Mouse (Mus musculus) natural killer cell, adult 2 months (primary cell): ENCODE data around the gene Yif1a.
A peak's percentile ranks its signal among the peaks of the same experiment; 100 is the strongest.

Experiments used
- DNase-seq, 2 experiments: peaks; one replicate each; pipeline ENCODE4 v3.0.0; 2022; ENCODE audit warnings: low spot score in 2 of 2

The Yif1a gene

DNA sequence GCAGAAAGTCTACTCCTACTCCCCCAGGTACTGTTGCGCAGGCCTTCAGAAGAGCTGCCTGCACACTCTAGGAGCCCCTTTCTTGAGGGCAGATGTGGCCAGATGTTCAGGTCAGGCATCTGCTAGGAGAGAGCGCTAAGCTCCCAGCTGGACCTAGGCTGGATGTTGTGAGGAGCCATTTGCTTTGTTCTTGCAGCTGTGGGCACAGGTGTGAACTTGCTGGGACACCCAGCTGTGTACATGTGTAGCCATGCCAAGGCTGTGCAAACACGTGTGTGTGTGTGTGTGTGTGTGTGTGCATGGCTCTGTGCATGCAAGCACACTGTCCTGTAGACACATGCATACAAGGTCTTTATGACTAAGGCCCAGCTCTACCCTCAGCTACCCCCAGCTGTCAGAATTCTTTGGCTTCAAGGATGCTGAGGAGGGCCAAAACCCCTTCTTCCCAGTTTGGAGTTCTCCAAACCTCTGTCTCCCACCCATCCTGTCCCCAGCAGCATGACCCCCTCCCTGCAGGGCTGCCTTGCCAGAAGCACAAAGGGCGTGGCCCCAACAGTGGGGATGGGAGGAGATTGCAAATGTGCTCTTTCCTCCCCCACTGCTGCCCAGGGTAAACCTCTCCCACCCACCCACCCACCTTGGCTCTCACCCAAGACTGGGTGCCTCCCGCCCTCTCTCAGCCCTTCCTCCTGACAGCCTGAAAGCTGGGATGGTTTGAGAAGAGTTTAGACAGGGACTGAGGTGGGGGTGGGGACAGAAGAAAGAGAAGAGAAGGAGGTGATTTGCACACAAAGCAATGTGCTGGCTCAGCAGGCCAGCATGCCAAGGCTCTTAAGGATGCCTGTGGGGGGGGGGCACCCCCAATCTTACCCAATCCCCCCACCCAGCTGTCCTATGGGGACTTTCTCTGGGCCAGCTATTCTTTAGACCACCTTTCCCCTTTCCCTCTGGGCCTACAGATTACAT, 27.7 kb upstream of the Yif1a start:
- DNase-seq, result no peak

DNA sequence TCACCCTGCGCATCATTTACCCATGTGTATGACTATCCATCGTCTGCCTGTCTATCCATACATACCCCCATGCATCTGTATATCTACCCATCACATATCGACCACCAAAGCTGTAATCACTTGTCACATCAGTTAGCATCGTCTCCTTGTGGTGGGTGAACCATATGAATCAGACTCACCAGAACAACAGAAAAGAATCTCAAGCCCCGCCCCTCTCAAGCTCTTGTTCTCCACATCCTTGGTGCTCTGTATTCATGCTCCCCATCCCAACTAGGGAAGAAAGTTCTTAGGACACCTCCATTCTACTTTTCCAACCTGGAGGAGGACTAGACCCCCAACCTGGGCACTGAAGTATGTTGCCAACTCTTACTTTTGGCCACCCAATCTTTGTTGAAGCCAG, 26.3 kb upstream of the Yif1a start:
- no peak for DNase-seq

DNA sequence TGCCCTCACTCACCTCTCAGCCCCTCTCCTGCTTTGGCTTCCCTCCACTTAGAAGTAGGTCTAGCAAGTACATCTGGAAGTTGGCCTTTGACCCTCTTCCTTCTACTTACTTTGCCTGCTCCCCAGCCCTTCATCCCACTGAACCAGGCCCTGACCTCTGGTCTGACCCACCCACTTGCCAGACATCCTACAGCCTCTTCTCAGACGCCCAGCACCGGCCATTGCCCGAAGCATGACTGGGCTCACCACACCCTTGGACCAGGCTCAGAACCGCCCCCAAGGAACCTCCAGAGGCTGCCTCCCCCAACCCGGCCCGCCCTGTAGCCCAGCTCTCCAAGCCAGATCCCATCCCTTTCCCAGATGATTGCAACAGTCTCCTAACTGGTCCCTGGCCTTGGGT, 25.9 kb upstream of the Yif1a start:
- no peak for DNase-seq

DNA sequence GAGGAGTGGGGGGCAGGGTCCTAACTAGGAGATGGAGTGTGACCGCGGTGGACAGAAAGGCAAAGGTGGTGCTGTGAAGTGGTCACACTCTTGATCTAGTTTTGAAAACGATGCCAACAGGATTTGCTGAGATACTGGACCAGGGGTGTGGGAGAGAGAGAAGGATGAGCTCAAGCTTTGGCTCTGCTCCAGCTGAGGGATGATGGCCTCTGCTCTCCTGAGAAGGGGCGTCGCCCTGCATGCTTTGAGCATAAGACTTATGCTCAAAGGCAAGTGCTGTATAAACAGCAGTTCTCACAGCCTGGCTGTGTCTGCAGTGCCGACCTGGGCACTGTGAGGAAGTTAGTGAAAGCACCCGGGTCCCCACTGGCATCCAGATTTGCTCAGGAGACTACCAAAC, 23.2 kb upstream of the Yif1a start:
- DNase-seq, result no peak

DNA sequence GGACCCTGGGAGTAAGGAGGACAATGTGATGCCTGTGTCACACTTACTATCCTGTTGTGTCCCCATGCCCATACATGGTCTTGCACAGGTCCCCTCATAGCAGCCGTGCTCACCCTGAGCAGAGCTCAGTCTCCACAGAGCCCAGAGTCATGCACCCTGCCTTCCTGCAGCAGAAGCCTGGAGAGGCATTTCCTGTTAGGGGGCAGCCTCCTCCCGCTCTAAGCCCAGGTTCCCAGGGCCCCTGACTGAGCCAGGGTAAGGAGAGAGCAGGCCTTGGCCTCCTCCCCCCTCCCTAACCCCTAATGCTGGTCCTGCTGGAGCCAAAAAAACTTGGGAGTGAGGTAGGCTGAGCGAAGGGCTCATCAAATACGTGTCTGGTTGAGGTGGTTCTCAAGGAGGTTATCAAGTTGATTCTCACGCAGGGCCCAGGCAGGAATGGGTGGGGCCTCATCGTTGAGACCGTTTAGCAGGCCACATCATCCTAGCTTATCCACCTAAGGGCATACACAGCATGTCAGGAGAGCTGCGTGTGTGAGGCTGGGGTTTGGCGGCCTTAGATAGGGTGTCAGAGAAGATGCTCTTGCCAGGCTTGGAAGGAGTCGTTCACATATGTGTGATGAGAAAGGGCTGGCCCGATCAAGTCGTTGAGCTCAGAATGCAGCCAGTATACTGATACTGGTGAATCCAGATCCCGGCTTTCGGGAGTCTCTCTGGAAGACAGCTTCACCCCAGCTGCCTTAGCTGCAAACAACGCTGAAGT, 21.1 kb upstream of the Yif1a start:
- DNase-seq, result no peak

DNA sequence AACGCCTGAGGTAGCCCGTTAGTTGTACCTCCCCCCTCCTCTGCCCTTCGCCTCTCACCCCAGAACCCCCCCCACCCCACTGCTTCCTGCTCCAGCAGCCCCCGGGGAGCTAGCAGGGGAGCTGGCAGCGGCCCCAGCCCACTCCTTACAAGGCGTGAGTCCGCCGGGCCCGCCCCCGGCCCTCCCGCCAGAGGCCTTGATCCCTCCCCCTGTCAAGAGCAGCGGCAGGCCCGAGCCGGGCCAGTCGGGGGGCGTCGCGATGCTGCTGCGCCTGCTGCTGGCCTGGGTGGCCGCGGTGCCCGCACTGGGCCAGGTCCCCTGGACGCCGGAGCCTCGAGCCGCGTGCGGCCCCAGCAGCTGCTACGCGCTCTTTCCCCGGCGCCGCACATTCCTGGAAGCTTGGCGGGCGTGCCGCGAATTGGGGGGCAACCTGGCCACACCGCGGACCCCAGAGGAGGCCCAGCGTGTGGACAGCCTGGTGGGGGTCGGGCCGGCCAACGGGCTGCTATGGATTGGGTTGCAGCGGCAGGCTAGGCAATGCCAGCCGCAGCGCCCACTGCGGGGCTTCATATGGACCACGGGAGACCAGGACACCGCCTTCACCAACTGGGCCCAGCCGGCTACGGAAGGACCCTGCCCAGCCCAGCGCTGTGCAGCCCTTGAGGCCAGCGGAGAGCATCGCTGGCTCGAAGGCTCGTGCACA, 20.3 kb upstream of the Yif1a start, which contains the start of gene Cd248:
Gene Cd248, plus strand, starts transcription at position 212 of the 703 bp plus-strand sequence.
- no peak for DNase-seq

DNA sequence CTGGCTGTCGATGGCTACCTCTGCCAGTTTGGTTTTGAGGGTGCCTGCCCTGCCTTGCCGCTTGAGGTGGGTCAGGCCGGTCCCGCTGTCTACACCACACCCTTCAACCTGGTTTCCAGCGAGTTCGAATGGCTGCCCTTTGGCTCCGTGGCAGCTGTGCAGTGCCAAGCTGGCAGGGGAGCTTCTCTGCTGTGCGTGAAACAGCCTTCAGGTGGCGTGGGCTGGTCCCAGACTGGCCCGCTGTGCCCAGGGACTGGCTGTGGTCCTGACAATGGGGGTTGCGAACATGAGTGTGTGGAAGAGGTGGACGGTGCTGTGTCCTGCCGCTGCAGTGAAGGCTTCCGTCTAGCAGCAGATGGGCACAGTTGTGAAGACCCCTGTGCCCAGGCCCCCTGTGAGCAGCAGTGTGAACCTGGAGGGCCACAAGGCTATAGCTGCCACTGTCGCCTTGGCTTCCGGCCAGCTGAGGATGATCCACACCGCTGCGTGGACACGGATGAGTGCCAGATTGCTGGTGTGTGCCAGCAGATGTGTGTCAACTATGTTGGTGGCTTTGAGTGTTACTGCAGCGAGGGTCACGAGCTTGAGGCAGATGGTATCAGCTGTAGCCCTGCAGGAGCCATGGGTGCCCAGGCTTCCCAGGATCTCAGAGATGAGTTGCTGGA, 19.6 kb upstream of the Yif1a start:
- DNase-seq, result no peak

DNA sequence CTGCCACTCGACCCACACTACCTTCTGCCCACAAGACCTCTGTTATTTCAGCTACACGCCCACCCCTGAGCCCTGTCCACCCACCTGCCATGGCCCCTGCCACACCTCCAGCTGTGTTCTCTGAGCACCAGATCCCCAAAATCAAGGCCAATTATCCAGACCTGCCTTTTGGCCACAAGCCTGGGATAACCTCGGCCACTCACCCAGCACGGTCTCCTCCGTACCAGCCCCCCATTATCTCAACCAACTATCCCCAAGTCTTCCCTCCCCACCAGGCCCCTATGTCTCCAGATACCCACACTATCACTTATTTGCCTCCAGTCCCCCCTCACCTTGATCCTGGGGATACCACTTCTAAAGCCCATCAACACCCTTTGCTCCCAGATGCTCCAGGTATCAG, 18.9 kb upstream of the Yif1a start:
- no peak for DNase-seq

DNA sequence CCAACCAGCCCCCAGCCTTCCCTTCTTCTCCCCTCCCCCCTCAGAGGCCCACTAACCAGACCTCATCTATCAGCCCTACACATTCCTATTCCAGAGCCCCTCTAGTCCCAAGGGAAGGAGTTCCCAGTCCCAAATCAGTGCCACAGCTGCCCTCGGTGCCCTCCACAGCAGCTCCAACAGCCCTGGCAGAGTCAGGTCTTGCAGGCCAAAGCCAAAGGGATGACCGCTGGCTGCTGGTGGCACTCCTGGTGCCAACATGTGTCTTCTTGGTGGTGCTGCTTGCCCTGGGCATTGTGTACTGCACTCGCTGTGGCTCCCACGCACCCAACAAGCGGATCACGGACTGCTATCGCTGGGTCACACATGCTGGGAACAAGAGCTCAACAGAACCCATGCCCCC, 18.4 kb upstream of the Yif1a start:
- DNase-seq, result no peak

DNA sequence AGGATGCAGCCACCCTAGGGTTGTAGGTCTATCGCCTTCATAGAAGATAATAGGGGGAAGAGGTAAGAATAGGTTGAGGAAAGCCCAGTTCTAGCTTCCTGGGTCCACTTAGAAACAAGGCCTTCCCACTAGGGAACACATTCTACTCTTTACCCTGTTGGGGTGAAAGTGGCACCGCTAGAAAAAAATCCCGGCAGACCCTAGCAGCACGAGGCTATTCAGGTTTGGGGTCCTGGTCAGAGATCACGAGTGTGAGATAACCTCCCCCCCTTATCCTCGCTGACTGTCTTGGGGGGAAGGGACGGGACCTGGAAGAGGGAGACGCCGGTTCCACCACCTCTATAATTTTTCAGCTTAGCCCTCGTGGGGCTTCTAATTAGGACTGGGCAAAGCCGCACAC, 17.3 kb upstream of the Yif1a start:
- DNase-seq, result no peak

DNA sequence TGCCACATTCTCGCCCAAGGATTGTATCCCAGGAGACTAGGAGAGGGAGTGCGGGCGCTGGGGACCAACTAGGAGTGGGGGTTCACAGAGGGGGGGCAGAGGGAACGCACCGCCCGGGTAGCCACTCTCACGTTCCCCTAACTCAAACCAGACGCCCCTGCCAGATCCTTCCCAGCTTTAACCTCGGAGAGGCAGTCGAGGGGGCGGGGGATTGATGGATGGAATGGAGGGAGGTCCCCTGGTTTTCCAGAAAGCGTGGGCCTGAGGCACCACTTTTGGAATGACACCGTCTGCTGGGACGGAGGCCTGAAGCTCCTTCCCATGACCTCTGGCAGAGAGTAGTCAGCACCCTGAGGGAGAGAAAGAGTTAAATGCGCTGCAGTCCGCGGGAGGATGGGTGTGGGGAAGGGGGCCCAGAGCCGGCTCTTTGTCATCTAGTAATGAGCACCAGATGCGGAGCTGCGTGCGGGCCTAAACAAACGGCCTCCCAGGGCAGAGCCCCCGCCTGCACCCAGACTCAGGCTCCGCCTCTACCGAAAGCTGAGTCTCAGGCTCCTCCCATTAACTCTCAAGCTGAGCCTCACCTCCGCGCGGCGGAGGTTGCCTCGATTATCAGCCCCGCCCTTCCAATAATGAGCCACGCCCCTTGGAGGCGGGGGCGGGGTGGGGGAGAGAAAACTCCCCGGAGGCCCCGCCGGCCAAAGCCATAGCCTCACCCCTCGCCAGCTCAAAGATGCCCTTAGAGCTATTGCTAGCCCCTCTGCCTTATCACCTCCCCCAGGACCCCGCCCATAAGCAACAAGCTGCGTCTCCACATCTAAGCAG, 16.6 kb upstream of the Yif1a start:
- peak; percentile 42 to 68 for DNase-seq

DNA sequence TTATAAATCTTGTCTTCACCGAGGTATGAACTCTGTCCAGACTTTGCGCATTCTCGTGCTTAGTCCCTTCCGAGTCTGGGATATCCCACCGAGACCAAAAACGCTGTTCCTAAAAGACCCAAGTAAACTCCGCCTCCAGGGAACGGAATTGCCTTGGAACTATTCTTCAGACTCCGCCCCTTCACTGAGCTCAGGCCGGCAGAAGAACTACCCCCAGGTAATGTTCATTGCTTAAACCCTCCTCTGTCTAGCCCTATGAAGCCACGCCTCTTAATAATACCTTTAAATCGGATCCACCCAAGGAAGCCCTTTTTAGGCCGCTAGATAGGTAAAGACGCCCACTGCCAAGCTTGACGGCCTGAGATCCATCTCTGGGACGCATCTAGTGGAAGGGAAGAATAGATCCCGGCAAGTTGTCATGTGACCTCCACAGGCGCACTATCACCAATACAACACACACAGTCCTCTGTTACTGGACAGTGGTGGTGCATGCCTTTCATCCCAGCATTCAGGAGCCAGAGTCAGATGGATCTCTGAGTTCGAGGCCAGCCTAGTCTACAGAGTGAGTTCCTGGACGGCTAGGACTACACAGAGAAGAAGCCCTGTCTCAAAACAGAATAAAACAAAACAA, 15.8 kb upstream of the Yif1a start:
- no peak for DNase-seq

DNA sequence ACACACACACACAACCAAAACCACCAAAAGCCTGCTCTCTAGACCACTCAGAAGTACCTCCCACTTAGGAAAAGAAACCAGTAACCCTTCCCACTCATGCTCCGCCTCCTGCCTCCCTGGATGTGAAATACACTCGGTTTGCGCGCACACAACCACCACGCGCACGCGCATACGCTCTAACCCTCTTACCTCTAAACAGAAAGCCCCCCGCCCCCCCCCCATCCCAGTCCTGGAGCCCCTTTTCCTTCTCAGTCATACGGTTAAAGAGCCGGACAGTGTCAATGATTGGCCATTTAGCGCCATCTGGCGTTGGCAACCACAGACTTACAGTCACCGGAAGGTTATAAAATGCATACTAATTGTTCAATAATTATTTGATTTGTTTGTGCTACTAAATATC, 15.3 kb upstream of the Yif1a start:
- DNase-seq, result peak in 1 of 2 experiments; percentile 34

DNA sequence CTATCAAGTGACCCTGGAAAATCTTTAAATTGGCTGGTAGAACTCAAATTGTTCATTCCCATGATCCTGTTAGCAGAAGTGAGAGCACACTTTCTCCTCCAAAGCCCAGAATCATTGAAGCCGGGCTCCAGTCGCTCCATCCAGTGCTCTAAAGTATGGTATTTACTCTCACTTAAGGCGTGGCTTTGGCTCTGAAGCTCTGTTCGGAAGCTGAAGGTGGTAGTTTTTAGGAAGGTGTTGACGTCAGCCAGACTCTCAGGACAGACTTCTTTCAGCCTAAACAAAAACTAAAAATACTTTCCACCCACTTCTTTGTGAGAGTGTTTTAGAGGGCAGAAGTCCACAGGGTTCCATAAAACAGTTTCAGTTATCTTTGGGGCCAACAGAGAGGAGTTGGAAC, 14.8 kb upstream of the Yif1a start:
- DNase-seq, result no peak

DNA sequence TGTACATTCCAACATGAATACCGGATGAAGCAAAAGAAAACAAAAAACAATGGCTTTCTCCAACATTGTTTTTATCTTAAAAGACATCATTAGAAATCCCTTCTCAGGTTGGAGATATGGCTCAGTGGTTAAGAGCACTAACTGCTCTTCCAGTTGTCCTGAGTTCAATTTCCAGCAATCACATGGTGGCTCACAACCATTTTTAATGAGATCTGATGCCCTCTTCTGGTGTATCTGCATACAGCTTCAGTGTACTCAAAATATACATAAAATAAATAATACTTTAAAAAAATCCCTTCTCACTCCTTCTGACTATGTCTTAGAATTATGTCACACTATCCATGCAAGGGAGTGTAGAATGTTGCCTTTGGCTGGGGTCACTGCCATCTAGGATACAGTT, 9.1 kb upstream of the Yif1a start:
- DNase-seq, result no peak

DNA sequence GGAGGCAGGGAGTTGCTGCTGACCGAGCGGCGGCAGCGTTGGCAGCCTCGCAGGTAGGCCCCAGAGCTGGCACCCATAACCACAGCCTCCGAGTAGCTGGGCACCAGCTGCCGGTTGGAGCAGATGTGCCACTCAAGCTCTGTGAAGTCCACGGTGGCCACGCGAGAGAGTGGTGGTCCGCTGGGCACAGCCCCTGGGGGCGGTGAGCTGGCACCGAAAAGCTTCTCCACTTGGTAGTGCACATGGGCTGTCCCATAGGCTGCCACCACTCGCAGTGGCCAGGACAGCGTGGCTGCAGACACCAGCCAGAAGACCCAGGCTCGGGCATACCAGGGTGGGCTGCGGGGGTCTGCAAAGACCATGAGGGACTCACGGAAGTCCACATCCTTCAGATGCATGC, 6.3 kb upstream of the Yif1a start:
- DNase-seq, result no peak

DNA sequence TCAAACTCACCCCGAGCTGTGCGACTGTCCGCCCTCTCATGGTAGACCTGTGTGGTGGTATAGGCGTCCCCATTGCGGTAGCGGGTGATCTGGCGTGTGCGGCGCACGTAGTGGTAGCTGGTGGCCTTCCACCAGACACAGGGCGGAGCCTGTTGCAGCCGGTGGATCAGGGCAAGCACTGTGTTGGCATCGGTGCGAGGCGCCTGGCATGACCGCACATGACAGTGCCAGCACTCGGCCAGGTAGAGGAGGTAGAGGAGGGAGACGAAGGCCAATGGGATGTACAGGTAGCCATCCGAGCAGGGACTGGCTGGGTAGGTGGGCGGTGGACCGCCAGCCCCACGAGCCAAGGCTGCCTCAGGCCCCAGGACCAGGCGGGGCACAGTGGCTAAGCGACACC, 5.7 kb upstream of the Yif1a start:
- no peak for DNase-seq

DNA sequence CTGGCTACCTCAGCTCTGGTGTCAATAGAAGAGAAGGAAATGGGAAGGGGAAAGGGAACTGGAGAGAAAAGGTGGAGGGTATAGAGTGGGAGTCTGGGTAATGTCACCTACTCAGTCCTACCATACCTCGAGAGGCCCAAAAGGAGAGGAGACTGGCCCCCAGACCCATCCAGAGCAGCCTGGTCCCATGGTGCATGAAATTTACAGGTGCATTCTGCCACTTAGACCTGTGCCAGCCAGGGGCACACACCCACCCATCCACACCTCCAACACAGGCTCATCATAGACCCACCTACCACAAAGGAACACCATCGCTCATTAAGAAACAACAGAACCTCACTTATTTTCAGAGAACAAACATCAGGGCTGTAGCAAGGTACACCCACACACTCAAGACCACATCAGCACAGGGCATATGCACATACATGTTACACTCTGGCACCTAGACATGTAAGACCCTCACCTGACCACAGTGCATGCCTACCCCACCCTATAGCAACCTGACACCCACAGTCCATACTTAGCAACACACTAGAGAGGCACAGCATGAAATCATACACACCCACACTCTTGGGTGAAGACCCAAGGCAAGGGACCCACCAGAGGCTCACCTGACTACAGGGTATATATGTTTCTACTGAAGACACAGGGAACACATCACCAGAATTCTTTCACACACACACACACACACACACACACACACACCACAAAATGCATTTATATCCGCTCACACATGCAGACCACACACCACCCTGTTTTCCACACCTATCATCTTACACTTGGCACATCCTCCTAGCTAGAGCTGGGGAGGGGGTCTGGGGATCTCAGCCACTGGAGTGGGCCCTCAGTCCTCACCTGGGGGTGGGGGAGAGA, 4.1 kb upstream of the Yif1a start:
- DNase-seq, result peak; percentile 42 to 60

DNA sequence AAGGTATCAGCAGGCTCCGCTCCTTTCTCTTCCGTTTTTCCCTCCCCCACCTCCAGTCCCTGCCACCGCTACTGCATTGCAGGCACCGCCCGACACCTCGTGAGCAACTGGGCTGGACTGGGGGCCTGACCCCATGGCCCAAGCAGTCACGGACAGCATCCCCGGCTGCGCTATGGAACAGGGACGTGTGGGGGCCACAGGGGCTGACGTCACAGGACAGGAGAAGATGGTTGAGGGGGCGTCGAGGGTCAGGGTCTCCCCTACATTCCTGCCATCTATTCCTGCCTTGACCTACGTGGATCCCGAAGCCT, 3.5 kb upstream of the Yif1a start:
- DNase-seq, result peak in 1 of 2 experiments; percentile 32
